Mouse (Mus musculus) C2C12 (cell line): ENCODE measurements around the gene Txlna. TPM values are rescaled to one million over a fixed set of nuclear protein-coding genes. Genes with fewer than 3 reads are reported as not detected.

ENCODE experiments used
- H3K27me3 ChIP-seq: one replicate; pipeline ENCODE4 v1.6.1; 2011; ENCODE audit not compliant: control insufficient read depth, insufficient read depth, insufficient read length
- H3K36me3 ChIP-seq: one replicate; pipeline ENCODE4 v1.6.1; 2011; ENCODE audit not compliant: control insufficient read depth, insufficient read depth
- H3K4me3 ChIP-seq: one replicate; pipeline ENCODE4 v1.5.1; 2011; ENCODE audit warnings: mild to moderate bottlenecking, control low read depth; ENCODE audit not compliant: poor library complexity, insufficient read depth, severe bottlenecking
- H3K79me2 ChIP-seq: one replicate; pipeline ENCODE4 v1.6.1; 2011; ENCODE audit not compliant: control insufficient read depth, insufficient read depth
- H3K79me3 ChIP-seq: one replicate; pipeline ENCODE4 v1.6.1; 2011; ENCODE audit warnings: low read depth, control low read depth
- H3ac ChIP-seq: one replicate; pipeline ENCODE3; 2011; ENCODE audit warnings: low read depth; ENCODE audit not compliant: control insufficient read depth, insufficient read length
- CEBPB ChIP-seq: IDR thresholded peaks from one replicate; pipeline ENCODE4 v1.6.1; 2011; ENCODE audit warnings: low read depth, mild to moderate bottlenecking, control low read depth, moderate library complexity
- CTCF ChIP-seq: IDR thresholded peaks from one replicate; pipeline ENCODE4 v1.5.1; 2011; ENCODE audit not compliant: control insufficient read depth, insufficient read depth, insufficient read length
- FOSL1 ChIP-seq: IDR thresholded peaks from one replicate; pipeline ENCODE4 v1.8.0; 2011; ENCODE audit warnings: mild to moderate bottlenecking, low read length; ENCODE audit not compliant: poor library complexity, insufficient read depth, severe bottlenecking
- MAX ChIP-seq: IDR thresholded peaks from one replicate; pipeline ENCODE4 v1.6.1; 2011; ENCODE audit warnings: mild to moderate bottlenecking, control low read depth
- MYOD1 ChIP-seq: IDR thresholded peaks from one replicate; pipeline ENCODE4 v1.6.1; 2011; ENCODE audit warnings: low read depth; ENCODE audit not compliant: control insufficient read depth, insufficient read length
- MYOG ChIP-seq: IDR thresholded peaks from one replicate; pipeline ENCODE4 v1.6.1; 2011; ENCODE audit not compliant: control insufficient read depth, insufficient read length; ENCODE audit errors: extremely low read depth
- USF1 ChIP-seq: IDR thresholded peaks from one replicate; pipeline ENCODE4 v1.6.1; 2011; ENCODE audit warnings: low read depth, mild to moderate bottlenecking, control low read depth, moderate library complexity
- polyA plus RNA-seq: library from polyadenylated mRNA; unstranded; fragments of >200 nt; fragmentation: generic; extraction: Trizol; gene quantifications from one replicate; pipeline ENCODE4 v1.2.1, GENCODE M21; 2012; ENCODE audit warnings: missing spikeins

Gene Txlna
- polyA plus RNA-seq, 1 experiment: 43.0 TPM

DNA sequence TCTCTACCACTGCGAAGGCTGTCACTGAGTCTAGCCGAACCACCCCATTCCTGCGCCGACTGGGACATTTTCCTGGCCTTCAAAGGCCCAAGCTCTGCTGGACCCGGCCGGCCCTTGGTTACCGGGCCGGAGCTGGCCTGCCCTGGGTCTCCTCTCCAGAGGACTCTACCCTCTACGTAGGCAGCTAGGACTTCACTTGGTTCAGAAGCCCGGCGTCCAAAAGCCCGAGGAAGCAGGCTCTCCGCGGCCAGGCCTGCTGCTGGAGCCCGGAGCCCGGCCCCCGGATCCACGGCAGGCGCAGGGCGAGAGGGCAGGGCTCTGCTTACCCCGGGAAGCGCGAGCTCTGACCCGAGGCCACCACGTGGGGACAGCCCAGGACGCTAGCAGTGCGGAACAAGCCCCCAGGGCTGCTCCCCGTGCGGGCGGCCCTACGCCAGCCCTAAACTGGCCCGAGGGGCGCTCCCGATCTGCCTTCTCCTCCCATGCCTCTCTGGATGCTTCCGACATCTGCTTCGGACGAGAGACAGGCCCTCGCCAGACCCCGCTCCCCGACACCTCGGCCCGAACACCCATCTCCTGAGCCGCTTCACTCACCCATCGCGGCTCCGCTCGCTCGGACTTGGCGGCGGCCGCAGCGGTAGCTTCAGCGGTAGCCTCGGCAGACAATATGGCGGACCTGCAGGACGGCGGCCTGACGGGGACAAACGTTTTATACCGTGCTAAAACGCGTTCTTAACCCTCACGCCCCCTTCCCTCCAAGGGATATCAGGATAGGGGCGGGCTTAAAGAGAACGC, 31.4 kb upstream of the Txlna start, which contains the start of gene Kpna6:
Kpna6 (minus strand) TSS at position 685 of the 795 bp plus-strand sequence.
- peaks cover 40% of the 10 kb centered on the region for H3K79me3 ChIP-seq
- no peaks in the 10 kb centered on the region for H3K27me3 ChIP-seq

DNA sequence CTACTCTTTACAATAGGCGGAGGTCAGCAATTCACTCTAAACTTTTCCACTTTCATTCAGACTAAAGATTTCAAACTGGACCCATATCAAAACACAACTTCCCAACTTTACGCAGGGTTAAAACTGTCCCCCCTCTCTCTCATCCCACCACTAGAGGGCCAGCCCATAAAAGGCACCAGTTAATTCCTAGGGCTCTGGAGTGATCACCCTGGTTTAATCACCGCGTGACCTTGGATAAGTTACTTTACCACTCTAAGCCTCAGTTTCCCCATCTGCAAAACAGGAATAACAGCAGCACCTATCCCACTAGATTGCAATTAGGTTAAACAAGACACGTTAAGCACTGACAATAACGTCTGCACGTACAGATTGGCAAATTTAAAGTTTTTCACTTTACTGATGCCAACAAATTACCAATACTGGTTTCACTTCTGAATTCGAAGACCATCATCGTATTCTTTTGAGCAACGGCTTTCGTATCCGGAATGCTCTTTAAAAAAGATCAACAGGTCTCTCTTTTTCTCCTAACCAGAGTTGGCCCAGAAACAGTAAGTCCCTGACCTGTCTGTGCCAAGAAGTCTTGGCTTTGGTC, 30.7 kb upstream of the Txlna start:
- Histone ChIP-seq H3ac (peak overlapping the region; percentile 91), H3K27me3 (no peaks in the 10 kb centered on the region), H3K4me3 (peak overlapping the region; percentile 93), H3K79me2 (peaks cover 57% of the 10 kb centered on the region), H3K36me3 (peaks cover 9% of the 10 kb centered on the region), H3K79me3 (peaks cover 45% of the 10 kb centered on the region)
- no peak for TF ChIP-seq MYOG
- peak; percentile 13 for TF ChIP-seq CTCF
- peak; percentile 59 for TF ChIP-seq USF1
- TF ChIP-seq MAX: no peak
- no peak for TF ChIP-seq CEBPB
- TF ChIP-seq FOSL1: no peak
- TF ChIP-seq MYOD1: no peak

More for the DNA sequence above, 31.4 kb upstream of the Txlna start, which contains the start of gene Kpna6:
- TF ChIP-seq MAX (peak; percentile 30), MYOD1 (no peak)
- Histone ChIP-seq H3ac (peak within 1 kb of the TSS; percentile 91), H3K36me3 (peaks cover 9% of the 10 kb centered on the region), H3K79me2 (peaks cover 50% of the 10 kb centered on the region), H3K4me3 (peak within 1 kb of the TSS; percentile 93)

DNA sequence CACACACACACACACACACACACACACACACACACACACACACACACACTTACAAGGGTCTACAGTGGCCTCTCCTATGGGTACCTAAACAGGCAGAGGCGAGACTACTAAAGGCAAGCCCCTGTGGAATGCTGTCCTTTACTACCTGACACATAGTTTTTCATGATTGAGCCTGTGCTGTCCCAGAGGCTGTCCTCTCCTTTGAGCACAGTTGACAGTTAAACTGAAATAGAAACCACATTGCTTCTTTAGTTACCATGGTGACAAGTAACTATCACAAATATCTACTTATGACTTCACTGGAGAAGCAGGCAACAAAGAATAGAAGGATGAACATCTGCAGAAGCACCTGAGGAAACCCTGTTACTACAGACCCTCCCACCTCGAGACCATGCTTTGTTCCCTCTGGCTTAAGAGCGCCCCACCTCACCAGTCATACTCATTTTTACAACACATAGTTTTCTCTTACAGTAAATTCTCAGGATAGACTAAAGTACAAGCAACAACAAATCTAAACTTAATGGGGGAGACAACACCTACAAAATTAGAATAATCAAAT, 21.5 kb upstream of the Txlna start:
- Histone ChIP-seq H3K4me3 (no peak overlapping the region), H3K27me3 (no peaks in the 10 kb centered on the region), H3K36me3 (peaks cover 55% of the 10 kb centered on the region), H3K79me2 (peaks cover 51% of the 10 kb centered on the region), H3ac (no peak overlapping the region), H3K79me3 (peaks cover 23% of the 10 kb centered on the region)
- TF ChIP-seq CTCF (no peak), MYOG (no peak), FOSL1 (no peak), MAX (no peak), USF1 (no peak), CEBPB (no peak), MYOD1 (no peak)

DNA sequence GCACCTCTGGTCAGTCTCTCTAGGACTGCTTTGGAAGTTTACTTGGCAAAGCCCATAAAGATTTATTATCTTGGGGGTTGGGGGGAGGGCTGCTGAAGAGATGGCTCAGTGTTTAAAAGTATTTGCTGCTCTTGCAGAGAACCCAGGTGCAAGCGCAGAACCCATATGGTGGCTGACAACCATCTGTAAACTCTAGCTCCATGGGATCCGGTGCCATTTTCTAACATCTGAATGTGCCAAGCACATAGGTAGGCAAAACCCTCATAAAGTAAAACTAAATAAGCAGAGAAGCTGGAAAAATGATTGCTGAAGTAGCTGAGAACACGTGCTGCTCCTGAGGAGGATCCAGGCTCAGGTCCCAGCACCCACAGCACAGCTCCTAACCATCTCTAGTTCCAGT, 20.7 kb upstream of the Txlna start:
- H3ac ChIP-seq: no peak overlapping the region
- peaks cover 61% of the 10 kb centered on the region for H3K36me3 ChIP-seq
- no peak overlapping the region for H3K4me3 ChIP-seq
- TF ChIP-seq MYOD1 (no peak), FOSL1 (no peak), CEBPB (no peak), CTCF (no peak)
- H3K79me2 ChIP-seq: peaks cover 43% of the 10 kb centered on the region
- H3K79me3 ChIP-seq: peaks cover 17% of the 10 kb centered on the region
- H3K27me3 ChIP-seq: no peaks in the 10 kb centered on the region

DNA sequence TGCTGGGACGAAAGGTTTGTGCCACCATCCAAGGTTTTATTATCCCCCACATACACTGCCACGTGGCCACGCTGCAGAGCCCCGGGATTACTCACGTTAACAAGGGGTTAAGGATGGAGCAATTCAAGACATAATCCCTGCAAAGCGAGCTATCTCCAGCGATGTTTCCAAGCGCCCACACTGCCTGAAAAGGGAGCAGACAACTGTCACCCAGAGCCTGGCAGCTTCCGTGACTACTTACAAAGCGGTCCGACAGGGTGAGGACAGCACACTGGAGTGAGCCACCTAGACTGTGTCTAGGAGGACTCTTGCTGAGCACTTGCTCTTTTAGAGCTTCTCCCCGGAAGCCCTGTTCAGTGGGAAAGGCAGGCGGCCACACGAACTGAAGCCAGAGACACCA, 13.9 kb upstream of the Txlna start:
- Histone ChIP-seq H3ac (no peak overlapping the region), H3K79me3 (no peaks in the 10 kb centered on the region), H3K27me3 (no peaks in the 10 kb centered on the region), H3K4me3 (no peak overlapping the region), H3K36me3 (peaks cover 96% of the 10 kb centered on the region), H3K79me2 (no peaks in the 10 kb centered on the region)
- TF ChIP-seq MYOD1 (no peak), MAX (no peak), USF1 (no peak), MYOG (no peak), FOSL1 (no peak), CTCF (no peak), CEBPB (no peak)
